Mouse (Mus musculus): ENCODE results near the gene Cdk14.
"Not testable (repeated sequence)": the region's sequence is repeated elsewhere in the genome, so short reads cannot be mapped to it uniquely, and the experiment has no call there.

Gene Cdk14

GRCm38 (mm10) chr5:4991023-4991422 lies 429.1 kb downstream of the Cdk14 start:
- DNase-seq (ENCODE audit: low spot score in 2 of 2): no peak

GRCm38 (mm10) chr5:4990237-4990636 lies 429.9 kb downstream of the Cdk14 start:
- no peak for DNase-seq (ENCODE audit: low spot score in 2 of 2)

GRCm38 (mm10) chr5:4986181-4986580 lies 433.9 kb downstream of the Cdk14 start:
- DNase-seq (ENCODE audit: low spot score in 2 of 2): no peak

- DNase-seq (ENCODE audit: low spot score in 2 of 2): no peak
Observed at GRCm38 (mm10) chr5:4979551-4979950, 440.6 kb downstream of the Cdk14 start.

GRCm38 (mm10) chr5:4973408-4973807 lies 446.7 kb downstream of the Cdk14 start:
- DNase-seq (ENCODE audit: low spot score in 2 of 2): no peak

- DNase-seq (ENCODE audit: low spot score in 2 of 2): peak; percentile 27 to 48
Observed at GRCm38 (mm10) chr5:4962063-4962610, 458.0 kb downstream of the Cdk14 start.

GRCm38 (mm10) chr5:4961636-4962035 lies 458.5 kb downstream of the Cdk14 start:
- DNase-seq (ENCODE audit: low spot score in 2 of 2): no peak

- no peak for DNase-seq (ENCODE audit: low spot score in 2 of 2)
Observed at GRCm38 (mm10) chr5:4959446-4959845, 460.7 kb downstream of the Cdk14 start.

GRCm38 (mm10) chr5:4955993-4956392 lies 464.1 kb downstream of the Cdk14 start:
- DNase-seq (ENCODE audit: low spot score in 2 of 2): no peak

- no peak for DNase-seq (ENCODE audit: low spot score in 2 of 2)
Observed at GRCm38 (mm10) chr5:4955392-4955791, 464.7 kb downstream of the Cdk14 start.

- DNase-seq (ENCODE audit: low spot score in 2 of 2): no peak
Observed at GRCm38 (mm10) chr5:4949433-4949832, 470.7 kb downstream of the Cdk14 start.

GRCm38 (mm10) chr5:4948090-4948954 lies 471.8 kb downstream of the Cdk14 start:
- DNase-seq (ENCODE audit: low spot score in 2 of 2): no peak

GRCm38 (mm10) chr5:4935131-4935530 lies 485.0 kb downstream of the Cdk14 start:
- no peak for DNase-seq (ENCODE audit: low spot score in 2 of 2)

GRCm38 (mm10) chr5:4934491-4934890 lies 485.6 kb downstream of the Cdk14 start:
- DNase-seq (ENCODE audit: low spot score in 2 of 2): no peak

- no peak for DNase-seq (ENCODE audit: low spot score in 2 of 2)
Observed at GRCm38 (mm10) chr5:4931539-4932143, 488.5 kb downstream of the Cdk14 start.

- DNase-seq (ENCODE audit: low spot score in 2 of 2): no peak
Observed at GRCm38 (mm10) chr5:4929628-4930027, 490.5 kb downstream of the Cdk14 start.

- no peak for DNase-seq (ENCODE audit: low spot score in 2 of 2)
Observed at GRCm38 (mm10) chr5:4924866-4925265, 495.2 kb downstream of the Cdk14 start.

GRCm38 (mm10) chr5:4918376-4918775 lies 501.7 kb downstream of the Cdk14 start:
- peak; percentile 47 for DNase-seq (ENCODE audit: low spot score in 2 of 2)

- no peak for DNase-seq (ENCODE audit: low spot score in 2 of 2)
Observed at GRCm38 (mm10) chr5:4917743-4918142, 502.4 kb downstream of the Cdk14 start.

GRCm38 (mm10) chr5:4917274-4917673 lies 502.8 kb downstream of the Cdk14 start:
- no peak for DNase-seq (ENCODE audit: low spot score in 2 of 2)

GRCm38 (mm10) chr5:4916390-4917273 lies 503.5 kb downstream of the Cdk14 start:
- no peak for DNase-seq (ENCODE audit: low spot score in 2 of 2)

- DNase-seq (ENCODE audit: low spot score in 2 of 2): not testable (repeated sequence)
Observed at GRCm38 (mm10) chr5:4904911-4905310, 515.2 kb downstream of the Cdk14 start.

All from urinary bladder, postnatal 36 days (tissue).